Mouse (Mus musculus): Measurements from ENCODE around the gene Dapk1. TPM values are rescaled to one million over a fixed set of nuclear protein-coding genes. Genes with fewer than 3 reads are reported as not detected.

Gene Dapk1
- polyA plus RNA-seq, 1 experiment from 2014 or later, result 4.8 TPM

DNA sequence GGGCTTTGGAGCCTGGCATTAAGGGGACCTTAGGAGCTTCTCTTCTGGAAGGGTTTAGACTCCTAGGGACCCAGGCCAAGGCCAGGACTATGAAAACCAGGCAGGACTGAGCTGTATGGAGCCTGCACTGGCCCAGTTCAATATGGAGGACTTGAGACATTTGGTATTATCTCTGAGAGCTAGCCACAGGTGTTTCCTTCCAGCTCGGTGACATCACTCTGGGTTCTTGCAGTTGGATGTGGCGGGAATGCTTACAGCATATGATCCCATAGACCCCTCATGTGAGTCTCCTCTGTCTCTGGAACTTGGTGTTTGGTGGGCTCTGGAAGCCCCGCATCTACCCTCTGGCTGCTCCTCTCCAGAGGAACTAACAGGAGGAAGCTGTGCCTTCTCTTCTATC lies 140.9 kb downstream of the Dapk1 start:
- no peaks in the 10 kb centered on the region for H3K9me3 ChIP-seq (ENCODE audit: control insufficient read depth, low read length)
- peaks cover 3% of the 10 kb centered on the region; the same call in 1 of the 2 replicates for H3K4me1 ChIP-seq (replicated peaks; ENCODE audit: control insufficient read depth, insufficient read depth)
- H3K27me3 ChIP-seq (ENCODE audit: control insufficient read depth, insufficient read depth, low read length), result no peaks in the 10 kb centered on the region
- WGBS, result 89% methylated on average over 3 of the region's 3 CpGs
- DNase-seq (ENCODE audit: low spot score) (no peak), ATAC-seq (ENCODE audit: low FRiP score, low TSS enrichment) (no peak)
- H3K4me2 ChIP-seq (replicated peaks; ENCODE audit: low read depth), result no peak overlapping the region
- H3K4me3 ChIP-seq (ENCODE audit: low read depth, low read length), result no peak overlapping the region
- TF ChIP-seq EP300 (optimal IDR thresholded peaks at IDR 0.05), result no peak
- TF ChIP-seq CTCF (IDR thresholded peaks at IDR 0.05; ENCODE audit: low read depth), result no peak
- H3K9ac ChIP-seq (ENCODE audit: low read length), result no peak overlapping the region
- H3K27ac ChIP-seq (replicated peaks), result no peak overlapping the region
- H3K36me3 ChIP-seq (ENCODE audit: control insufficient read depth, insufficient read depth, low read length), result no peaks in the 10 kb centered on the region

DNA sequence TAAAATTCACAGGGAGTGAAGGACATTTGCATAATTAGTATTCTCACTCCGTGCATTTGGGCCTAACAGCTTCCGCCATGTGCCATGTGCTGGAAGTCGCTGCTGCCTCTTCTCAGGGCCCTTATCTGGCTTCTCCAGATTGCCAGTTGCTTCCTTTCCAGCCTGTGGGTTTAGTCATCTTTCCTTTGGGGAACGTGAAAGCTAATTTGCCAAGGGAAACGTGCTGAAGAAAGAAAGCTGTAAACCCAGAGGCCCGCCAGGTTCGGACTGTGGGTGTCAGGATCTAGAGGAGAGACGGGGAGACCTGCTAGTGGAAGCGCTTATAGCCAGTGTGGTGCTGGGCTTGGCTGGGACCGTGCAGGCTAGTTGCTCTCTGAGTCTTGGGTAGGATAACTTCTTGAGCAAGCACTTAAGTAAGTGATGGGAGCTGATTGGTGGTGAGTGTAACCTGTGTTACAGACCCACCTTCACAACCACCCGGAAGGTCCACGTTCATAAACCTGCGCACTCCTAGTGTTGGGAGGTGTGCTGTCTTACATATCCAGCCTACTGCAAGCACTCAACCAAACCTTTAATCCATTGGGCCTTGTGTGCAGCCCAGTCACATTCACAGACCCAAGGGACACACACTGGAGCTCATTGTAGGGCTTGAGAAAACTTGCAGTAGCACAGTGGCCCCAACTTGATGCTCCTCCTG lies 141.8 kb downstream of the Dapk1 start:
- Histone ChIP-seq H3K4me2 (replicated peaks; ENCODE audit: low read depth) (no peak overlapping the region), H3K27me3 (ENCODE audit: control insufficient read depth, insufficient read depth, low read length) (no peaks in the 10 kb centered on the region), H3K4me3 (ENCODE audit: low read depth, low read length) (no peak overlapping the region), H3K4me1 (replicated peaks; ENCODE audit: control insufficient read depth, insufficient read depth) (no peaks in the 10 kb centered on the region), H3K9me3 (ENCODE audit: control insufficient read depth, low read length) (no peaks in the 10 kb centered on the region), H3K9ac (ENCODE audit: low read length) (no peak overlapping the region), H3K27ac (replicated peaks) (no peak overlapping the region), H3K36me3 (ENCODE audit: control insufficient read depth, insufficient read depth, low read length) (no peaks in the 10 kb centered on the region)
- ATAC-seq (ENCODE audit: low FRiP score, low TSS enrichment) (no peak), DNase-seq (ENCODE audit: low spot score) (no peak)
- 82% methylated on average over 13 of the region's 13 CpGs for WGBS
- TF ChIP-seq CTCF (IDR thresholded peaks at IDR 0.05; ENCODE audit: low read depth) (no peak), EP300 (optimal IDR thresholded peaks at IDR 0.05) (no peak)

GRCm38 (mm10) chr13:60744078-60744460 lies 142.3 kb downstream of the Dapk1 start:
- no peak overlapping the region for H3K4me2 ChIP-seq (replicated peaks; ENCODE audit: low read depth)
- H3K36me3 ChIP-seq (ENCODE audit: control insufficient read depth, insufficient read depth, low read length), result no peaks in the 10 kb centered on the region
- no peak overlapping the region for H3K27ac ChIP-seq (replicated peaks)
- no peaks in the 10 kb centered on the region for H3K4me1 ChIP-seq (replicated peaks; ENCODE audit: control insufficient read depth, insufficient read depth)
- no peak overlapping the region for H3K9ac ChIP-seq (ENCODE audit: low read length)
- ATAC-seq (ENCODE audit: low FRiP score, low TSS enrichment) (peak; percentile 63; the same call in 1 of the 2 replicates), DNase-seq (ENCODE audit: low spot score) (peak; percentile 84)
- H3K27me3 ChIP-seq (ENCODE audit: control insufficient read depth, insufficient read depth, low read length), result no peaks in the 10 kb centered on the region
- WGBS, result 32% methylated on average over 7 of the region's 7 CpGs
- TF ChIP-seq EP300 (optimal IDR thresholded peaks at IDR 0.05) (no peak), CTCF (IDR thresholded peaks at IDR 0.05; ENCODE audit: low read depth) (peak; percentile 96)
- no peaks in the 10 kb centered on the region for H3K9me3 ChIP-seq (ENCODE audit: control insufficient read depth, low read length)
- H3K4me3 ChIP-seq (ENCODE audit: low read depth, low read length), result no peak overlapping the region

- H3K4me2 ChIP-seq (replicated peaks; ENCODE audit: low read depth), result no peak overlapping the region
- no peaks in the 10 kb centered on the region for H3K27me3 ChIP-seq (ENCODE audit: control insufficient read depth, insufficient read depth, low read length)
- TF ChIP-seq EP300 (optimal IDR thresholded peaks at IDR 0.05), result no peak
- TF ChIP-seq CTCF (IDR thresholded peaks at IDR 0.05; ENCODE audit: low read depth), result no peak
- H3K27ac ChIP-seq (replicated peaks), result no peak overlapping the region
- no peak for DNase-seq (ENCODE audit: low spot score)
- ATAC-seq (ENCODE audit: low FRiP score, low TSS enrichment), result no peak
- WGBS, result 87% methylated on average over 3 of the region's 3 CpGs
- H3K9me3 ChIP-seq (ENCODE audit: control insufficient read depth, low read length), result no peaks in the 10 kb centered on the region
- H3K4me3 ChIP-seq (ENCODE audit: low read depth, low read length), result no peak overlapping the region
- no peaks in the 10 kb centered on the region for H3K4me1 ChIP-seq (replicated peaks; ENCODE audit: control insufficient read depth, insufficient read depth)
- no peaks in the 10 kb centered on the region for H3K36me3 ChIP-seq (ENCODE audit: control insufficient read depth, insufficient read depth, low read length)
- H3K9ac ChIP-seq (ENCODE audit: low read length), result no peak overlapping the region
Measured at GRCm38 (mm10) chr13:60744736-60745135, 143.0 kb downstream of the Dapk1 start.

DNA sequence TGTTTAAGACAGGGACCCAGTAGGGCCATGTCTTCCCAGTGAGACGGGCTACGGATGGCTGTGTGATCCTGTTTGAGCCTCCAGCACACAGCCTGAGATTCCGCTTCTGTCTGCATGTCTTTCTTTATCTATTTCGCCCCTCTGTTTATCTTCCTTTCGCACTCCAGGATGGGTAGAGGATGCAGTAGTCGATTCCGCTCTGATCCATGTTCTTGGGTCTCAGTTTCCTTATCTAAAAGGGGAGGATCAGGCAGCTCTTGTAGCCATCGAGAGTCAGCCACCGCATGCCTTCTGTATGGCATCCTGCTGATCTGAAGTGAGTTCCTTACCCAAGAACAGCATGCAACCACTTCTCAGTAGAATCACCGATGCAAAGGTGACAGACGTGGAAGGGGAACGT lies 143.6 kb downstream of the Dapk1 start:
- no peaks in the 10 kb centered on the region for H3K36me3 ChIP-seq (ENCODE audit: control insufficient read depth, insufficient read depth, low read length)
- no peak overlapping the region for H3K4me2 ChIP-seq (replicated peaks; ENCODE audit: low read depth)
- DNase-seq (ENCODE audit: low spot score) (no peak), ATAC-seq (ENCODE audit: low FRiP score, low TSS enrichment) (no peak)
- no peak overlapping the region for H3K9ac ChIP-seq (ENCODE audit: low read length)
- H3K27ac ChIP-seq (replicated peaks), result no peak overlapping the region
- no peaks in the 10 kb centered on the region for H3K4me1 ChIP-seq (replicated peaks; ENCODE audit: control insufficient read depth, insufficient read depth)
- H3K27me3 ChIP-seq (ENCODE audit: control insufficient read depth, insufficient read depth, low read length), result no peaks in the 10 kb centered on the region
- 88% methylated on average over 12 of the region's 12 CpGs for WGBS
- no peak for TF ChIP-seq EP300 (optimal IDR thresholded peaks at IDR 0.05)
- no peak for TF ChIP-seq CTCF (IDR thresholded peaks at IDR 0.05; ENCODE audit: low read depth)
- no peak overlapping the region for H3K4me3 ChIP-seq (ENCODE audit: low read depth, low read length)
- no peaks in the 10 kb centered on the region for H3K9me3 ChIP-seq (ENCODE audit: control insufficient read depth, low read length)

GRCm38 (mm10) chr13:60746271-60746670 lies 144.5 kb downstream of the Dapk1 start:
- Histone ChIP-seq H3K27me3 (ENCODE audit: control insufficient read depth, insufficient read depth, low read length) (no peaks in the 10 kb centered on the region), H3K9ac (ENCODE audit: low read length) (no peak overlapping the region), H3K9me3 (ENCODE audit: control insufficient read depth, low read length) (no peaks in the 10 kb centered on the region), H3K4me2 (replicated peaks; ENCODE audit: low read depth) (no peak overlapping the region), H3K36me3 (ENCODE audit: control insufficient read depth, insufficient read depth, low read length) (no peaks in the 10 kb centered on the region), H3K4me1 (replicated peaks; ENCODE audit: control insufficient read depth, insufficient read depth) (no peaks in the 10 kb centered on the region), H3K4me3 (ENCODE audit: low read depth, low read length) (no peak overlapping the region), H3K27ac (replicated peaks) (no peak overlapping the region)
- ATAC-seq (ENCODE audit: low FRiP score, low TSS enrichment), result no peak
- WGBS, result 31% methylated on average over 1 of the region's 1 CpGs
- peak; percentile 88 for TF ChIP-seq CTCF (IDR thresholded peaks at IDR 0.05; ENCODE audit: low read depth)
- TF ChIP-seq EP300 (optimal IDR thresholded peaks at IDR 0.05), result no peak
- no peak for DNase-seq (ENCODE audit: low spot score)

Measured in stomach, postnatal 0 days (tissue).